Mouse (Mus musculus): ENCODE data around the gene Tcf7. TPM values are rescaled to one million over a fixed set of nuclear protein-coding genes. Genes with fewer than 3 reads are reported as not detected.
A peak's percentile ranks its signal among the peaks of the same experiment; 100 is the strongest.

Gene Tcf7
- polyA plus RNA-seq, 1 experiment from 2014 or later, result 27.7 TPM

GRCm38 (mm10) chr11:52253674-52254375, 29.0 kb downstream of the Tcf7 start:
- WGBS, result 64% methylated on average over 11 of the region's 11 CpGs
- H3K27ac ChIP-seq (replicated peaks; ENCODE audit: low read depth, low read length), result no peak overlapping the region
- H3K36me3 ChIP-seq (ENCODE audit: control insufficient read depth, insufficient read depth, low read length), result peaks cover 9% of the 10 kb centered on the region; the same call in 1 of the 2 replicates
- ATAC-seq (ENCODE audit: low read depth) (no peak), DNase-seq (ENCODE audit: low spot score) (peak; percentile 78)
- no peaks in the 10 kb centered on the region for H3K9me3 ChIP-seq (ENCODE audit: control insufficient read depth, low read length)
- H3K27me3 ChIP-seq (replicated peaks; ENCODE audit: control insufficient read depth, insufficient read depth, low read length), result no peaks in the 10 kb centered on the region
- H3K9ac ChIP-seq (ENCODE audit: low read depth, low read length), result no peak overlapping the region
- no peak overlapping the region for H3K4me2 ChIP-seq (ENCODE audit: low read depth, low read length)
- no peak overlapping the region for H3K4me3 ChIP-seq (ENCODE audit: low read depth, low read length)
- H3K4me1 ChIP-seq (ENCODE audit: control insufficient read depth, insufficient read depth, low read length), result no peaks in the 10 kb centered on the region

- Histone ChIP-seq H3K9ac (ENCODE audit: low read depth, low read length) (no peak overlapping the region), H3K4me3 (ENCODE audit: low read depth, low read length) (no peak overlapping the region), H3K9me3 (ENCODE audit: control insufficient read depth, low read length) (no peaks in the 10 kb centered on the region), H3K27ac (replicated peaks; ENCODE audit: low read depth, low read length) (peak overlapping the region; percentile 30), H3K36me3 (ENCODE audit: control insufficient read depth, insufficient read depth, low read length) (peaks cover 19% of the 10 kb centered on the region), H3K27me3 (replicated peaks; ENCODE audit: control insufficient read depth, insufficient read depth, low read length) (no peaks in the 10 kb centered on the region), H3K4me2 (ENCODE audit: low read depth, low read length) (no peak overlapping the region), H3K4me1 (ENCODE audit: control insufficient read depth, insufficient read depth, low read length) (no peaks in the 10 kb centered on the region)
- WGBS, result 64% methylated on average over 1 of the region's 1 CpGs
- ATAC-seq (ENCODE audit: low read depth) (no peak), DNase-seq (ENCODE audit: low spot score) (no peak)
Measured at GRCm38 (mm10) chr11:52252692-52253091, 30.1 kb downstream of the Tcf7 start.

- 70% methylated on average over 5 of the region's 5 CpGs for WGBS
- DNase-seq (ENCODE audit: low spot score) (no peak), ATAC-seq (ENCODE audit: low read depth) (no peak)
- Histone ChIP-seq H3K27me3 (replicated peaks; ENCODE audit: control insufficient read depth, insufficient read depth, low read length) (no peaks in the 10 kb centered on the region), H3K9ac (ENCODE audit: low read depth, low read length) (no peak overlapping the region), H3K9me3 (ENCODE audit: control insufficient read depth, low read length) (no peaks in the 10 kb centered on the region), H3K36me3 (ENCODE audit: control insufficient read depth, insufficient read depth, low read length) (peaks cover 28% of the 10 kb centered on the region), H3K4me1 (ENCODE audit: control insufficient read depth, insufficient read depth, low read length) (no peaks in the 10 kb centered on the region), H3K27ac (replicated peaks; ENCODE audit: low read depth, low read length) (0 out of 2 replicates have a peak overlapping the region, but pooled peaks have one; percentile 30), H3K4me3 (ENCODE audit: low read depth, low read length) (no peak overlapping the region), H3K4me2 (ENCODE audit: low read depth, low read length) (no peak overlapping the region)
Measured at GRCm38 (mm10) chr11:52251770-52252169, 31.0 kb downstream of the Tcf7 start.

GRCm38 (mm10) chr11:52249452-52249851, 33.4 kb downstream of the Tcf7 start:
- peaks cover 45% of the 10 kb centered on the region for H3K36me3 ChIP-seq (ENCODE audit: control insufficient read depth, insufficient read depth, low read length)
- no peak overlapping the region for H3K4me2 ChIP-seq (ENCODE audit: low read depth, low read length)
- H3K27me3 ChIP-seq (replicated peaks; ENCODE audit: control insufficient read depth, insufficient read depth, low read length), result no peaks in the 10 kb centered on the region
- DNase-seq (ENCODE audit: low spot score) (no peak), ATAC-seq (ENCODE audit: low read depth) (no peak)
- no peaks in the 10 kb centered on the region for H3K9me3 ChIP-seq (ENCODE audit: control insufficient read depth, low read length)
- 85% methylated on average over 2 of the region's 2 CpGs for WGBS
- no peak overlapping the region for H3K4me3 ChIP-seq (ENCODE audit: low read depth, low read length)
- H3K9ac ChIP-seq (ENCODE audit: low read depth, low read length), result no peak overlapping the region
- H3K4me1 ChIP-seq (ENCODE audit: control insufficient read depth, insufficient read depth, low read length), result no peaks in the 10 kb centered on the region
- H3K27ac ChIP-seq (replicated peaks; ENCODE audit: low read depth, low read length), result no peak overlapping the region

GRCm38 (mm10) chr11:52240898-52241542, 41.8 kb downstream of the Tcf7 start:
- H3K4me3 ChIP-seq (ENCODE audit: low read depth, low read length), result no peak overlapping the region
- 87% methylated on average over 4 of the region's 4 CpGs for WGBS
- peaks cover 68% of the 10 kb centered on the region for H3K36me3 ChIP-seq (ENCODE audit: control insufficient read depth, insufficient read depth, low read length)

GRCm38 (mm10) chr11:52234509-52234908, 48.3 kb downstream of the Tcf7 start:
- Histone ChIP-seq H3K4me3 (ENCODE audit: low read depth, low read length) (no peak overlapping the region), H3K4me1 (ENCODE audit: control insufficient read depth, insufficient read depth, low read length) (peaks cover 16% of the 10 kb centered on the region), H3K9ac (ENCODE audit: low read depth, low read length) (no peak overlapping the region), H3K9me3 (ENCODE audit: control insufficient read depth, low read length) (no peaks in the 10 kb centered on the region), H3K27me3 (replicated peaks; ENCODE audit: control insufficient read depth, insufficient read depth, low read length) (no peaks in the 10 kb centered on the region), H3K36me3 (ENCODE audit: control insufficient read depth, insufficient read depth, low read length) (peaks cover 28% of the 10 kb centered on the region), H3K27ac (replicated peaks; ENCODE audit: low read depth, low read length) (no peak overlapping the region), H3K4me2 (ENCODE audit: low read depth, low read length) (no peak overlapping the region)
- DNase-seq (ENCODE audit: low spot score) (no peak), ATAC-seq (ENCODE audit: low read depth) (no peak)

More at GRCm38 (mm10) chr11:52240898-52241542, 41.8 kb downstream of the Tcf7 start:
- no peak overlapping the region for H3K27ac ChIP-seq (replicated peaks; ENCODE audit: low read depth, low read length)
- H3K4me1 ChIP-seq (ENCODE audit: control insufficient read depth, insufficient read depth, low read length), result no peaks in the 10 kb centered on the region
- no peaks in the 10 kb centered on the region for H3K27me3 ChIP-seq (replicated peaks; ENCODE audit: control insufficient read depth, insufficient read depth, low read length)
- H3K4me2 ChIP-seq (ENCODE audit: low read depth, low read length), result no peak overlapping the region
- DNase-seq (ENCODE audit: low spot score) (no peak), ATAC-seq (ENCODE audit: low read depth) (no peak)
- no peak overlapping the region for H3K9ac ChIP-seq (ENCODE audit: low read depth, low read length)
- no peaks in the 10 kb centered on the region for H3K9me3 ChIP-seq (ENCODE audit: control insufficient read depth, low read length)

GRCm38 (mm10) chr11:52233906-52234305, 48.9 kb downstream of the Tcf7 start:
- Histone ChIP-seq H3K27ac (replicated peaks; ENCODE audit: low read depth, low read length) (no peak overlapping the region), H3K9me3 (ENCODE audit: control insufficient read depth, low read length) (no peaks in the 10 kb centered on the region), H3K4me3 (ENCODE audit: low read depth, low read length) (peak overlapping the region; percentile 66), H3K4me1 (ENCODE audit: control insufficient read depth, insufficient read depth, low read length) (peaks cover 16% of the 10 kb centered on the region), H3K4me2 (ENCODE audit: low read depth, low read length) (peak overlapping the region; percentile 58), H3K36me3 (ENCODE audit: control insufficient read depth, insufficient read depth, low read length) (peaks cover 22% of the 10 kb centered on the region), H3K27me3 (replicated peaks; ENCODE audit: control insufficient read depth, insufficient read depth, low read length) (no peaks in the 10 kb centered on the region), H3K9ac (ENCODE audit: low read depth, low read length) (peak overlapping the region; percentile 97; the same call in 1 of the 2 replicates)
- no peak for ATAC-seq (ENCODE audit: low read depth)
- WGBS, result 82% methylated on average over 1 of the region's 1 CpGs
- no peak for DNase-seq (ENCODE audit: low spot score)

- WGBS, result 12% methylated on average over 3 of the region's 3 CpGs
- peak overlapping the region; percentile 66 for H3K4me3 ChIP-seq (ENCODE audit: low read depth, low read length)
- H3K36me3 ChIP-seq (ENCODE audit: control insufficient read depth, insufficient read depth, low read length), result peaks cover 15% of the 10 kb centered on the region
- no peak for ATAC-seq (ENCODE audit: low read depth)
- no peaks in the 10 kb centered on the region for H3K27me3 ChIP-seq (replicated peaks; ENCODE audit: control insufficient read depth, insufficient read depth, low read length)
- peak overlapping the region; percentile 97 for H3K9ac ChIP-seq (ENCODE audit: low read depth, low read length)
- H3K4me1 ChIP-seq (ENCODE audit: control insufficient read depth, insufficient read depth, low read length), result peaks cover 16% of the 10 kb centered on the region
- no peak overlapping the region; the same call in 1 of the 2 replicates for H3K27ac ChIP-seq (replicated peaks; ENCODE audit: low read depth, low read length)
- peak overlapping the region; percentile 58 for H3K4me2 ChIP-seq (ENCODE audit: low read depth, low read length)
- no peak for DNase-seq (ENCODE audit: low spot score)
- H3K9me3 ChIP-seq (ENCODE audit: control insufficient read depth, low read length), result no peaks in the 10 kb centered on the region
Measured at GRCm38 (mm10) chr11:52233043-52233653, 49.7 kb downstream of the Tcf7 start.
